Mouse (Mus musculus): Measurements from ENCODE around the gene Cpt1c. TPM values are rescaled to one million over a fixed set of nuclear protein-coding genes. Genes with fewer than 3 reads are reported as not detected.

Gene Cpt1c
- polyA plus RNA-seq, 1 experiment from 2014 or later, result 15.0 TPM

- no peaks in the 10 kb centered on the region for H3K36me3 ChIP-seq
- no peak overlapping the region for H3K27ac ChIP-seq
- no peak for ATAC-seq (ENCODE audit: borderline replicate concordance, extremely low read depth, low FRiP score, low TSS enrichment)
- H3K4me3 ChIP-seq, result no peak overlapping the region
- no peak overlapping the region for H3K9ac ChIP-seq
- H3K27me3 ChIP-seq, result no peaks in the 10 kb centered on the region
- no peaks in the 10 kb centered on the region for H3K4me1 ChIP-seq
- 85% methylated on average over 4 of the region's 4 CpGs for WGBS
- no peak overlapping the region for H3K4me2 ChIP-seq
- no peaks in the 10 kb centered on the region for H3K9me3 ChIP-seq
Observed at GRCm38 (mm10) chr7:44938680-44939079, 36.0 kb downstream of the Cpt1c start.

DNA sequence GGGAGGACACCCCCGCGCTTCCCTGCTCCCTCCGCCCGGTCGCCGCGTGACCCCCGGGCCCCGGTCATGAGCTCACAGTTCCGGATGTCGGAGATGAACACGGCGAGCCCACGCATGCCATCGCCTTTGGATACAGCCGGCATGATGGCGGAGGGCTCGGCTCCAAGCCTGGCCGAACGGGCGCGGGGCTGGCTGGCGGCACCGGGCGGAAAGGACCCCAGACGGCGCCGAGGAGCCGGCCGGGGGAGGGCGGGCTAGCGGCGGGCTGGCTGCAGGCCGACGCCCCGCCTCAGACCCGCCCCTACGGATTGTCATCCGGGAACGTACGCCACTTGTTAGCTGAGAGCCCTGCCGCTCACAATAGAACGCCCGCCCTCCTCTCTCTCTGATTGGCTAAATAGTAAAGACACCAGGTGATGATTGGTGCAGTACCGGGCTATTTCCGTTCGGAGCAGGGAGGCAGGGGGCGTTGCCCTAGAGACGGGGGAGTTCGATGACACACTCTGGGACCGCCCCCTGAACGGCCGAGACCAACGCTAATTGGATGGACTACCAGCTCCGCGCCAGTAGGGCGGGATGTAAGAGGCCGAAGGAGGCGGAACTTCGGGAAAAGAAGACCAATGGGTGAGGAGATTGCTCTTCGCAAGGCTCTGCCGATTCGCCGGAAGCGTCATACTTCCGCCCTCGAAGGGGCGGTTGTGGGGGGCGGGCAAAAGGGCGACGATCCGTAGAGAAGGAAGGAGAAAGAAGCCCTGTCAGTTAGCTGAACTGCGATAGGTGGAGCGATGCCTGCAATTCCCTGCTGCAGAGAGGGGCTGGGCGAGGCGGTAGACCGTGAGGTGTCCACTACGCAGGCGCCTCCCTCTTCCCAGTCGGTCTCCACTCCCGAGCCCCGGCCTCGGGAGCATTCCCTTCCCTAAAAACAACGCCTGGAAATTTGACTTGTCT, 45.2 kb downstream of the Cpt1c start, which contains the start of gene Ap2a1:
Gene Ap2a1, minus strand, starts transcription at position 293 of the 948 bp plus-strand sequence.
- Histone ChIP-seq H3K9me3 (no peaks in the 10 kb centered on the region), H3K4me2 (peak within 1 kb of the TSS; percentile 74), H3K4me1 (peaks cover 22% of the 10 kb centered on the region), H3K4me3 (peak within 1 kb of the TSS; percentile 98), H3K36me3 (peaks cover 7% of the 10 kb centered on the region; the same call in 1 of the 2 replicates), H3K27ac (peak within 1 kb of the TSS; percentile 89), H3K27me3 (no peaks in the 10 kb centered on the region), H3K9ac (peak within 1 kb of the TSS; percentile 98)
- WGBS, result under 1% methylated on average over 84 of the region's 84 CpGs
- ATAC-seq (ENCODE audit: borderline replicate concordance, extremely low read depth, low FRiP score, low TSS enrichment), result peak; percentile 99

DNA sequence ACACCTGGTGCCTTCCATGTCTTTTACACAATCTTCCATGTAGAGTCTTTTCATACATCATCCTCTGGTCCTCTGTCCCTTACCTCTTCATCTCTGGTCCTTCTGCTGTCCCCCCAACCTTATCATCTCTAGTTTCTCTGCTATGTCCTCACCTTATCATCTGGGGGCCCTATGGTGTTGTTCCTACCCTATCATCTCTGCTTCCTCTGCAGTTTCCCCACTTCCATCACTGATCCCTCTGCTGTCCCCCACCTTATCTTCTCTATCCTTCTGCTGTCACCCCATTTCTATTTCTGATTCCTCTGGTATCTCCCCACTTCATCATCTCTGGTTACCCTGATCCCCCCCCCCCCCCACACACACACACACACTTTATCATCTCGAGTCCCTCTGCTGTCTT, 46.1 kb downstream of the Cpt1c start:
- H3K27me3 ChIP-seq, result no peaks in the 10 kb centered on the region
- peak overlapping the region; percentile 82; the same call in 1 of the 2 replicates for H3K27ac ChIP-seq
- peak overlapping the region; percentile 98 for H3K9ac ChIP-seq
- H3K4me2 ChIP-seq, result peak overlapping the region; percentile 69
- ATAC-seq (ENCODE audit: borderline replicate concordance, extremely low read depth, low FRiP score, low TSS enrichment), result no peak
- WGBS, result 0% methylated on average over 1 of the region's 1 CpGs
- H3K4me1 ChIP-seq, result peaks cover 22% of the 10 kb centered on the region
- no peaks in the 10 kb centered on the region for H3K9me3 ChIP-seq
- H3K4me3 ChIP-seq, result peak overlapping the region; percentile 98
- H3K36me3 ChIP-seq, result peaks cover 14% of the 10 kb centered on the region

- Histone ChIP-seq H3K27ac (no peak overlapping the region), H3K4me2 (no peak overlapping the region), H3K9me3 (no peaks in the 10 kb centered on the region), H3K4me3 (no peak overlapping the region), H3K36me3 (peaks cover 33% of the 10 kb centered on the region), H3K9ac (no peak overlapping the region), H3K27me3 (no peaks in the 10 kb centered on the region), H3K4me1 (peaks cover 19% of the 10 kb centered on the region)
- no peak for ATAC-seq (ENCODE audit: borderline replicate concordance, extremely low read depth, low FRiP score, low TSS enrichment)
- 63% methylated on average over 3 of the region's 3 CpGs for WGBS
Observed at GRCm38 (mm10) chr7:44925468-44925867, 49.2 kb downstream of the Cpt1c start.

GRCm38 (mm10) chr7:44922530-44922929, 52.1 kb downstream of the Cpt1c start:
- Histone ChIP-seq H3K4me2 (no peak overlapping the region), H3K27me3 (no peaks in the 10 kb centered on the region), H3K27ac (no peak overlapping the region), H3K4me3 (no peak overlapping the region), H3K9ac (no peak overlapping the region), H3K4me1 (peaks cover 12% of the 10 kb centered on the region), H3K36me3 (peaks cover 33% of the 10 kb centered on the region), H3K9me3 (no peaks in the 10 kb centered on the region)
- no peak for ATAC-seq (ENCODE audit: borderline replicate concordance, extremely low read depth, low FRiP score, low TSS enrichment)

GRCm38 (mm10) chr7:44919127-44919526, 55.5 kb downstream of the Cpt1c start:
- H3K4me3 ChIP-seq, result no peak overlapping the region
- no peak overlapping the region for H3K27ac ChIP-seq
- no peak overlapping the region for H3K9ac ChIP-seq
- ATAC-seq (ENCODE audit: borderline replicate concordance, extremely low read depth, low FRiP score, low TSS enrichment), result no peak
- peaks cover 10% of the 10 kb centered on the region for H3K4me1 ChIP-seq
- H3K9me3 ChIP-seq, result no peaks in the 10 kb centered on the region
- no peak overlapping the region for H3K4me2 ChIP-seq
- H3K36me3 ChIP-seq, result peaks cover 41% of the 10 kb centered on the region
- H3K27me3 ChIP-seq, result no peaks in the 10 kb centered on the region
- 89% methylated on average over 5 of the region's 5 CpGs for WGBS

DNA sequence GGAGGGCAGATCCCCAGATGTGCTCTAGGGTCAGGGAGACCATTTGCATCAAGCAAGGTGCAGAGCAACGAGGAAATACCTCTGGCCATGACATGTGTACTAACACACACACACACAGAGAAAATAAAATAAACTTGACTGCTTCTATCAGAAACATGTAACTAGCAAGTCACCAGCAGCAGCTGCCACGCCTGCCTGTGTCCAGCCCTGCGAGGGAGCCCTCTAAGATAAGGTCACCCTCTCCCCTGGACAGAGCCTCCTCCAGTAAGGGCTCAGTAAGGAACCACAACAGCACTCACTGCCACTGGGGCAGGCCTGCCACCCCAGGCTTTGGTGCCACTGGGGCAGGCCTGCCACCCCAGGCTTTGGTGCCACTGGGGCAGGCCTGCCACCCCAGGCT, 56.4 kb downstream of the Cpt1c start:
- no peak for ATAC-seq (ENCODE audit: borderline replicate concordance, extremely low read depth, low FRiP score, low TSS enrichment)
- peaks cover 10% of the 10 kb centered on the region for H3K4me1 ChIP-seq
- H3K9me3 ChIP-seq, result no peaks in the 10 kb centered on the region
- 0 out of 2 replicates have a peak overlapping the region, but pooled peaks have one; percentile 15 for H3K27ac ChIP-seq
- no peak overlapping the region for H3K4me2 ChIP-seq
- peaks cover 43% of the 10 kb centered on the region for H3K36me3 ChIP-seq
- no peaks in the 10 kb centered on the region for H3K27me3 ChIP-seq
- H3K9ac ChIP-seq, result no peak overlapping the region
- no peak overlapping the region for H3K4me3 ChIP-seq
- 67% methylated on average over 3 of the region's 3 CpGs for WGBS

DNA sequence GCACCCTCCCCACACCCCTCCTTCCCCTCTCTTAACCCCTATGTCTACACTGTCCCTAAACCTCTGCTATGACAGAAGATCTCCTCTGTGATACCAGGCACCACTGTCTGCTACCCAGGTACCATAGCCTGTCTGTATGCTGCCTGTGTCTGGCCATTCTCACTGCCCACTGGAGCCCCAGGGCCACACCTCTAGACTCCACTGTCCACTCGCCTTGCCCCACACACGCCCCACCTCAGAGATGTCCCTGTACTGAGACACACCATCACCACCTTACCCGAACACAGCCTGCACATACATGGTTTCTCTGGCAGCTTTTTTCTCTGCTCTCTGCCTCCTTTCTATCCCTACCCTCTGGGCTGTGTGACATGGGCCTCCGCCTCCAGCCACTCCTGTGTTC, 57.8 kb downstream of the Cpt1c start:
- Histone ChIP-seq H3K27me3 (no peaks in the 10 kb centered on the region), H3K4me1 (peaks cover 10% of the 10 kb centered on the region), H3K9me3 (no peaks in the 10 kb centered on the region), H3K9ac (no peak overlapping the region), H3K4me2 (no peak overlapping the region), H3K27ac (no peak overlapping the region), H3K4me3 (no peak overlapping the region), H3K36me3 (peaks cover 42% of the 10 kb centered on the region)
- ATAC-seq (ENCODE audit: borderline replicate concordance, extremely low read depth, low FRiP score, low TSS enrichment), result peak; percentile 39; the same call in 1 of the 2 replicates
- WGBS, result 84% methylated on average over 4 of the region's 4 CpGs

GRCm38 (mm10) chr7:44916191-44916590, 58.5 kb downstream of the Cpt1c start:
- Histone ChIP-seq H3K27ac (no peak overlapping the region), H3K4me3 (no peak overlapping the region), H3K36me3 (peaks cover 43% of the 10 kb centered on the region), H3K4me1 (peaks cover 10% of the 10 kb centered on the region), H3K9me3 (no peaks in the 10 kb centered on the region), H3K4me2 (no peak overlapping the region), H3K9ac (no peak overlapping the region), H3K27me3 (no peaks in the 10 kb centered on the region)
- 78% methylated on average over 6 of the region's 6 CpGs for WGBS
- no peak for ATAC-seq (ENCODE audit: borderline replicate concordance, extremely low read depth, low FRiP score, low TSS enrichment)

DNA sequence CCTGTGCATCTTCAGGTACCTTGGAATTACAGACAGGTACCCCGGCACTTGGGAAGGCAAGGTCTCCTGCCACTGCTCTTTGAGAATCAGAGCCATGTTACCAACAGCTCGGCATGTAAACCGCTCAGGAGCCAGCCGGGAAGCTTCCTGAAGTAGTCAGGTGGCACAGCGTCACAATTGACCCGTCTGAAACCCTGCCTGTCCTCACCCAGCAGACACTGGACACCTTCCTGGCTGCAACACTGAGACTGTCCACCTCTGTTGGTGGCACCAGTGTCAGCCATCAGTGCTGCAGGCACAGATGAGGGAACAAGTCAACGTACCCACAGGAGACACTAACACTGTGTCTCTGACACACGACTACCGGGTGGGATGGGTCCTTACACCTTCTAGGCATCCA, 59.3 kb downstream of the Cpt1c start:
- H3K36me3 ChIP-seq, result peaks cover 49% of the 10 kb centered on the region
- WGBS, result 90% methylated on average over 9 of the region's 9 CpGs
- ATAC-seq (ENCODE audit: borderline replicate concordance, extremely low read depth, low FRiP score, low TSS enrichment), result no peak

GRCm38 (mm10) chr7:44914396-44914795, 60.3 kb downstream of the Cpt1c start:
- ATAC-seq (ENCODE audit: borderline replicate concordance, extremely low read depth, low FRiP score, low TSS enrichment), result no peak

More for the DNA sequence above, 59.3 kb downstream of the Cpt1c start:
- no peak overlapping the region for H3K9ac ChIP-seq
- H3K9me3 ChIP-seq, result no peaks in the 10 kb centered on the region
- peaks cover 10% of the 10 kb centered on the region for H3K4me1 ChIP-seq
- H3K27me3 ChIP-seq, result no peaks in the 10 kb centered on the region
- H3K27ac ChIP-seq, result no peak overlapping the region
- H3K4me3 ChIP-seq, result no peak overlapping the region
- no peak overlapping the region for H3K4me2 ChIP-seq

More at GRCm38 (mm10) chr7:44914396-44914795, 60.3 kb downstream of the Cpt1c start:
- Histone ChIP-seq H3K27me3 (no peaks in the 10 kb centered on the region), H3K9me3 (no peaks in the 10 kb centered on the region), H3K9ac (no peak overlapping the region), H3K36me3 (peaks cover 57% of the 10 kb centered on the region), H3K4me1 (peaks cover 10% of the 10 kb centered on the region), H3K4me3 (no peak overlapping the region), H3K4me2 (no peak overlapping the region), H3K27ac (no peak overlapping the region)
- WGBS, result 89% methylated on average over 2 of the region's 2 CpGs
